Mouse (Mus musculus) ES-Bruce4 (cell line): ENCODE data around the gene Pde5a.

Source experiments
- CTCF ChIP-seq: IDR thresholded peaks from one replicate; pipeline ENCODE4 v1.8.1; 2011; ENCODE audit warnings: low read depth, low read length
- POLR2A ChIP-seq: IDR thresholded peaks from one replicate; pipeline ENCODE4 v1.8.1; 2011; ENCODE audit warnings: low read length; ENCODE audit not compliant: insufficient read depth

GRCm38 (mm10) chr3:122696672-122697071 is 32.1 kb upstream of the Pde5a start:
- no peak for TF ChIP-seq CTCF
- TF ChIP-seq POLR2A, result no peak
